Mouse (Mus musculus) hindbrain, embryonic 12.5 days (tissue): ENCODE measurements at regions not wholly inside any gene's neighbourhood (a gene's known extent, or its start where the extent isn't known, plus 50 kb on each side); places are given as distances from the start of the nearest gene placed in this dataset.

Experiments
- ATAC-seq: fragments of 200-750 bp; cut with Nextera tagmentation; 2 replicates; pipeline ENCODE4 v1.8.0; 2017; ENCODE audit warnings: moderate TSS enrichment; ENCODE audit not compliant: low FRiP score
- H3K27ac ChIP-seq: fragments of 300-500 bp; sonication (generic); 2 replicates; pipeline ENCODE4 v1.5.1; 2016; ENCODE audit warnings: mild to moderate bottlenecking
- H3K27me3 ChIP-seq: fragments of 300-500 bp; sonication (generic); 2 replicates; pipeline ENCODE4 v1.6.1; 2016; ENCODE audit warnings: mild to moderate bottlenecking
- H3K36me3 ChIP-seq: fragments of 300-500 bp; sonication (generic); 2 replicates; pipeline ENCODE4 v1.6.1; 2016; ENCODE audit warnings: mild to moderate bottlenecking
- H3K4me1 ChIP-seq: fragments of 300-500 bp; sonication (generic); 2 replicates; pipeline ENCODE4 v1.6.1; 2016
- H3K4me2 ChIP-seq: fragments of 300-500 bp; sonication (generic); replicated peaks from 2 replicates; pipeline ENCODE4 v1.6.1; 2016; ENCODE audit warnings: mild to moderate bottlenecking
- H3K4me3 ChIP-seq: fragments of 300-500 bp; sonication (generic); 2 replicates; pipeline ENCODE4 v1.5.1; 2016; ENCODE audit warnings: mild to moderate bottlenecking
- H3K9ac ChIP-seq: fragments of 300-500 bp; sonication (generic); 2 replicates; pipeline ENCODE4 v1.6.1; 2016; ENCODE audit warnings: mild to moderate bottlenecking, moderate library complexity
- H3K9me3 ChIP-seq: fragments of 300-500 bp; sonication (generic); replicated peaks from 2 replicates; pipeline ENCODE4 v1.6.1; 2016; ENCODE audit warnings: mild to moderate bottlenecking
- WGBS: fragments of 180-500 bp; shearing (Covaris S2); methylation state at CpG from one replicate; pipeline ENCODE4 v1.1.7; 2016; 5-methylcytosine and 5-hydroxymethylcytosine counted together

- H3K9ac ChIP-seq: no peak overlapping the region
- ATAC-seq: no peak
- WGBS: 73% methylated on average over 4 of the region's 4 CpGs
- H3K27me3 ChIP-seq: peaks cover 6% of the 10 kb centered on the region; the same call in 1 of the 2 replicates
- no peaks in the 10 kb centered on the region for H3K9me3 ChIP-seq
- no peak overlapping the region for H3K4me2 ChIP-seq
- H3K4me1 ChIP-seq: peaks cover 11% of the 10 kb centered on the region
- no peaks in the 10 kb centered on the region for H3K36me3 ChIP-seq
- H3K27ac ChIP-seq: no peak overlapping the region
- no peak overlapping the region for H3K4me3 ChIP-seq
Measured at GRCm38 (mm10) chr9:85499006-85499405, 171.9 kb upstream of the Tent5a start.

DNA sequence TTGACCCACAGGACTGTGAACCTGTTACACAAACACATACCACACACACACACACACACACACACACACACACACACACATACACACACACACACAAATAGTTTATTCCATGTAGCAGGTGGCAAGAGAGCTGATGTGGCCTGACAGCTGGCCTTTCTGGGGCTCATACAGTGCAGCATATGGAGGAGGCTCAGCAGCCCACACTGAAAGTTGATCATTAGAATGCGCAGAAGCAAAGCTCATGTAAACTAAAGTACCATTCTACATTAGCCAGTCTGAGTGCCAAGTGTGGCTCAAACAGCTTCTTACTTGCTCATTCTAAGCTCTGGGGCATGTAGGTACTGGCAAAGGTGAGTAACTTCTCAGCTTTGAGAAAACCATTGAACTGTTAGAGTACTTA lies 170.2 kb upstream of the Tent5a start:
- Histone ChIP-seq H3K9ac (no peak overlapping the region), H3K27me3 (peaks cover 6% of the 10 kb centered on the region; the same call in 1 of the 2 replicates), H3K4me3 (no peak overlapping the region), H3K36me3 (no peaks in the 10 kb centered on the region), H3K4me1 (peaks cover 11% of the 10 kb centered on the region), H3K9me3 (no peaks in the 10 kb centered on the region), H3K4me2 (no peak overlapping the region), H3K27ac (no peak overlapping the region)
- ATAC-seq: peak; percentile 86
- 77% methylated on average over 1 of the region's 1 CpGs for WGBS

GRCm38 (mm10) chr9:85496506-85497239 lies 169.5 kb upstream of the Tent5a start:
- Histone ChIP-seq H3K4me2 (no peak overlapping the region), H3K36me3 (no peaks in the 10 kb centered on the region), H3K9me3 (no peaks in the 10 kb centered on the region), H3K4me1 (peaks cover 11% of the 10 kb centered on the region), H3K27ac (no peak overlapping the region), H3K4me3 (no peak overlapping the region), H3K9ac (no peak overlapping the region), H3K27me3 (peaks cover 6% of the 10 kb centered on the region; the same call in 1 of the 2 replicates)
- ATAC-seq: peak; percentile 68
- 28% methylated on average over 8 of the region's 8 CpGs for WGBS

DNA sequence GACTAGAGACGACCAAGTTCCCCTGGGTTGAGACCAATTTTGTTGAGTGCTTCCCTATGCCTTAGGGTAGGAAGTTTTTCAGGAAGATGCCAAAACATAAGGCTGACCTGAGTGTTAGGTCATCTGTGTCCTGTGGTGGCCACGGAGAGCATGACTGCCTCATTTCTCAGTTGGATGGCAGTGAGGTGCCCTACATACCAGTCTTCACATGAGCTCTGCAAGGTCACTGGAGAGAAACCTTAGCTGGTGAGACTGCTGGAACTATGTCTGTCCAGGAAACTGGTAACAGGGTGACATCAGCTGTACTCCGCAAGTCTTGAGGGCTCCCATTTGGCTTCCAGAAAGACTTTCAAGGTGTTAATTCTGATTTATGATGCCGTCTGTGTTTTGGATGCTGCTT lies 167.9 kb upstream of the Tent5a start:
- WGBS: 80% methylated on average over 4 of the region's 4 CpGs
- peaks cover 6% of the 10 kb centered on the region; the same call in 1 of the 2 replicates for H3K27me3 ChIP-seq
- ATAC-seq: no peak

DNA sequence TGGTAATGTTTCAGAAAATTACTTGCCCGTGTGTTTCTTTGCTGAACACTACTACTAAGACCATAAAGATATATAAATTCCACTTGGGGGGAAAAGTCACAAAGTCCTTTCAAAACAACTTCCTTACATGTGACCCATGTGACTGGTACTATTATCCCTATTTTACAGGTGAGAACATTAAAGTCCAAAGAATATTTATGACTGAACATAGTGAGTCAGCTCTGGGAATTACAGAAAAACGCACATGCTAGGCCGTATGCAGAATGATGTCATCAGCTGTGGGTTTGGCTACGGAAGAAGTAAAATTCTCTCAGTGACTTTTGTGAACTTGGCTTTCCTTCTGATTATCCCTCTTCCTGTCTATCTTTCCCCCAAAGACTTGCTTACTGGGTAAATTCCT lies 166.6 kb upstream of the Tent5a start:
- no peaks in the 10 kb centered on the region for H3K9me3 ChIP-seq
- H3K4me3 ChIP-seq: no peak overlapping the region
- H3K36me3 ChIP-seq: no peaks in the 10 kb centered on the region
- no peak overlapping the region for H3K4me2 ChIP-seq
- no peak for ATAC-seq
- no peak overlapping the region for H3K9ac ChIP-seq
- H3K4me1 ChIP-seq: peaks cover 11% of the 10 kb centered on the region
- H3K27me3 ChIP-seq: peaks cover 6% of the 10 kb centered on the region; the same call in 1 of the 2 replicates
- H3K27ac ChIP-seq: no peak overlapping the region
- 88% methylated on average over 4 of the region's 4 CpGs for WGBS

More for the DNA sequence above, 167.9 kb upstream of the Tent5a start:
- Histone ChIP-seq H3K36me3 (no peaks in the 10 kb centered on the region), H3K27ac (no peak overlapping the region), H3K9me3 (no peaks in the 10 kb centered on the region), H3K4me3 (no peak overlapping the region), H3K4me2 (no peak overlapping the region), H3K4me1 (peaks cover 11% of the 10 kb centered on the region), H3K9ac (no peak overlapping the region)

DNA sequence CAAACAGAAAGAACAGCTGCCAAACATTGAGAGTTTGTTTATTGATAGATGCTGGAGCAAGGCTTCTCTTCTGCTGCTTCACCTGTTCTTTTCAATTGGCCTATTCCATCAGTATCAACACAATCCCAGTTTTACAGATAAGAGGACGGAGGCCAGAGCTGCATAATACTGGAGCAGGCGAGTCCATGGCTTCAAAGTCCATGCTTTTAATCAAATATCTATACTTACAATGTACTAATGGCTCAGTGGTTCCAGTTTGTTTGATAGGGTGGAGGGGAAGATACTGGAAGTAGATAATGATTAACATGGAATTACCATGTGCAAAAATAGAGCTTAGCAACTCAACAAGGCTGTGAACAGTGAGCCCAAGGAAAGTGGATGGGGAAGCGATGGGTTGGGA lies 163.2 kb upstream of the Tent5a start:
- Histone ChIP-seq H3K27ac (no peak overlapping the region), H3K4me2 (no peak overlapping the region), H3K36me3 (no peaks in the 10 kb centered on the region), H3K4me3 (no peak overlapping the region), H3K27me3 (peaks cover 5% of the 10 kb centered on the region; the same call in 1 of the 2 replicates), H3K4me1 (0 out of 2 replicates have a peak, but pooled peaks cover 3% of the 10 kb centered on the region), H3K9me3 (no peaks in the 10 kb centered on the region), H3K9ac (no peak overlapping the region)
- 86% methylated on average over 3 of the region's 3 CpGs for WGBS
- no peak for ATAC-seq

DNA sequence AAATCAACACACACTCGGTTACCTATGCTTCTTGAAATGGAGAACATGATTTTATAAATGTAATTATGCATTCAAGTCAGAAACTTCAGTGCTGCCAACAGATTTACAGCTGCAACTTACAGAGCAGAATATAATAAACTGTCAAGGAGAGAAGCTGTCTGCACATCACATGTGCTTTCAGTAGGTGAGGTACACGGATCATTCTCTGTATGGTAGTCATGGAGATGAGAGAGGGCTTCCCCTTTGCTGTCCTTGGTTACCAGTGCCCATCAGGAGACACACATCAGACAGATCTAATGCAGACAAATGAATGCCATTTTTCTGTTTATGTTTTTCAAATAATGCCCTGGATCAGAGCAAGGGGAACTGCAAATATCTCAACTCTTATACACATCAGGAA lies 160.8 kb upstream of the Tent5a start:
- Histone ChIP-seq H3K27ac (no peak overlapping the region), H3K4me3 (no peak overlapping the region), H3K4me1 (0 out of 2 replicates have a peak, but pooled peaks cover 3% of the 10 kb centered on the region), H3K4me2 (no peak overlapping the region), H3K36me3 (no peaks in the 10 kb centered on the region), H3K27me3 (no peaks in the 10 kb centered on the region), H3K9ac (no peak overlapping the region), H3K9me3 (no peaks in the 10 kb centered on the region)
- 40% methylated on average over 2 of the region's 2 CpGs for WGBS
- no peak for ATAC-seq

DNA sequence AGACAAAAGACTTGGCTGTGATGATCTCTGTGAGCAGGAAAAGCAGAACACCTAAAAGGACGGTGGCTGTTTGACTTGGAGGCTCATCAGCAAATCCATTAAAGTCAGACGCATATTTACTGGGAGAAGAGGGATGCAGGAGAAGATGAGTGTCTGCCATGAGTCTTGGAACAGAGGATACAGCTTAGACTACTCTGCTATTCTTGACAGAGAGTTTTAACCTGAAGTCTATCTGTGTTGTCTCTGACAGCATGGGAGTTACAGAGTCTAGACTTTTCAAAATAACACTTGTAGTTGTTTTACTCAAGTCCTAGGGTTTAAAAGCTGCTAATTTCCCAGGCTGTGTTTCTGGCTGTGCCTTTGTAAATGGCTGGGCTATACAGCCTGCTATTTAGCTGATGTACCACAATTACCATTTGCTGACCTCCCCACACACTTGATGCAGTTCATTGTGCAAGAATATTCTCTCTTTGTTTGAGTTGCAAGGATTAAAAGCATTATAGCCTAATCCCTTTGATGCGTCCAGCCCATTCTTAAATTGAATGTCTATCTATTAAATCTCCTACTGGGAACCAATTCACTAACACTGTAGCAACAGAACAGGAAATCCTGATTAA lies 160.0 kb upstream of the Tent5a start:
- no peak for ATAC-seq
- H3K4me1 ChIP-seq: 0 out of 2 replicates have a peak, but pooled peaks cover 3% of the 10 kb centered on the region
- no peak overlapping the region for H3K4me3 ChIP-seq
- no peaks in the 10 kb centered on the region for H3K9me3 ChIP-seq
- H3K36me3 ChIP-seq: no peaks in the 10 kb centered on the region
- no peaks in the 10 kb centered on the region for H3K27me3 ChIP-seq
- 29% methylated on average over 3 of the region's 3 CpGs for WGBS
- no peak overlapping the region for H3K4me2 ChIP-seq
- no peak overlapping the region for H3K27ac ChIP-seq
- H3K9ac ChIP-seq: no peak overlapping the region

GRCm38 (mm10) chr9:85485749-85486148 lies 158.6 kb upstream of the Tent5a start:
- 52% methylated on average over 1 of the region's 1 CpGs for WGBS
- Histone ChIP-seq H3K4me2 (no peak overlapping the region), H3K36me3 (no peaks in the 10 kb centered on the region), H3K9ac (no peak overlapping the region), H3K4me1 (0 out of 2 replicates have a peak, but pooled peaks cover 3% of the 10 kb centered on the region), H3K4me3 (no peak overlapping the region), H3K27ac (no peak overlapping the region), H3K9me3 (no peaks in the 10 kb centered on the region), H3K27me3 (no peaks in the 10 kb centered on the region)
- ATAC-seq: no peak

DNA sequence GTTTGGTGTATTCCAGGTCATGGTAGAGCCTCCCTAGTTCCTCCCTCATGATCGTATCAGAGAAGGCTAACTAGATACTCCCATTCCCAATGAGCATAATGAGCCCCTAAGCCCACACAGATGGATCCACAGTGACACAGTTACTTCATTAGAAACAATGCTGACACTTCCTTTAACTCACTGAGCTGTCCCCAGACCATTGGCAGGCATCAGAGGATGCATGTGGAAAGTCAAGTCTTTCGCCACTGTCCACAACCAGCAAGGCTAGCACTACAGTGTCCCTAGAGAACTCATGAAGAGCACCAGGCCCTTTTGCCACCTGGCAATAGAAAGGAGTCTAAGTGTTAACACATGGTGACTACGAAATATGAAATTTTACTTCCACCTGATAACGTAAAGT lies 156.1 kb upstream of the Tent5a start:
- H3K4me3 ChIP-seq: no peak overlapping the region
- H3K27ac ChIP-seq: no peak overlapping the region
- H3K36me3 ChIP-seq: no peaks in the 10 kb centered on the region
- no peak overlapping the region for H3K4me2 ChIP-seq
- H3K4me1 ChIP-seq: 0 out of 2 replicates have a peak, but pooled peaks cover 3% of the 10 kb centered on the region
- no peak for ATAC-seq
- no peaks in the 10 kb centered on the region for H3K9me3 ChIP-seq
- 96% methylated on average over 4 of the region's 4 CpGs for WGBS
- no peaks in the 10 kb centered on the region for H3K27me3 ChIP-seq
- H3K9ac ChIP-seq: no peak overlapping the region

DNA sequence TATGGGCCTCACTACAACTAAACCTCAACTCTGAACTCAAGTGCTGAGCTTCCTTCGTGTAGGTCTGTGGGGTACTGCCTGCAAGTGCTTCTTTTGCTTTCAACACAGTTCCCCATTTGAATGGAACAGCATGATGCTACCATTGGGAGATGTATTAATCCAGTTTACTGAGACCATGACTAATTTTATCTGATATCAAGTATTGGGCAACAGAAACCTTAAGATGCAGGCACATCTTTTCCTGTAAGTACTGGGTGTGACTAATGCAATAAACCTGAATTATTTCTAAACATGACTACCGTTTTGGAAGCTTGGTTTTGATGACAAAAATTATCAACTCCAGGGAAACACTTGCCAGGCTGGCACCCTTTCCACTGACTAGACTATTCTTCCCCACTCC lies 153.4 kb upstream of the Tent5a start:
- Histone ChIP-seq H3K4me1 (no peaks in the 10 kb centered on the region), H3K4me3 (no peak overlapping the region), H3K36me3 (no peaks in the 10 kb centered on the region), H3K27me3 (no peaks in the 10 kb centered on the region), H3K9ac (no peak overlapping the region), H3K27ac (no peak overlapping the region), H3K9me3 (no peaks in the 10 kb centered on the region), H3K4me2 (no peak overlapping the region)
- no peak for ATAC-seq
- WGBS: 54% methylated on average over 2 of the region's 2 CpGs

DNA sequence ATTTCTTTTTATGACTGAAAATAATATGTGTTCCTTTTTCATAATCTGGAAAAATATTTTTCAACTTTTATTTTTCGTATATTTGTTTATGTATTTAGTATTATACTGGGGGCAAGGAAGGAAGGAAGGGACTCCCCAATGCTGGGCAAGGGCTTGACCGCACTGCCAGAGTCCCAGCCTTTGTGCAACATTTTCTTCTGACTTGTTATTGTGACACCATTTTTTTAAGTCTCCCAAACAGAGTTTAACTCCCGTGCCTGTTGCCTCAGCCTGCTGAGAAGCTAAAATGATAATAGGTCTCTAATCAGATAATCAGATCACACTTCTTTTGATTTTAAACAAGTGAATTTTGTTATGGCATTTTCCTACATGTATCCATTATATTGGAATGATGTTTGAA lies 148.1 kb upstream of the Tent5a start:
- Histone ChIP-seq H3K9me3 (no peaks in the 10 kb centered on the region), H3K27me3 (no peaks in the 10 kb centered on the region), H3K4me1 (no peaks in the 10 kb centered on the region), H3K36me3 (no peaks in the 10 kb centered on the region), H3K9ac (no peak overlapping the region), H3K4me3 (no peak overlapping the region), H3K27ac (no peak overlapping the region), H3K4me2 (no peak overlapping the region)
- 70% methylated on average over 3 of the region's 3 CpGs for WGBS
- ATAC-seq: no peak
